Mouse (Mus musculus) neural tube, embryonic 15.5 days (tissue): ENCODE measurements at regions not wholly inside any gene's neighbourhood (a gene's known extent, or its start where the extent isn't known, plus 50 kb on each side); places are given as distances from the start of the nearest gene placed in this dataset.

Experiments
- ATAC-seq: fragments of 200-750 bp; cut with Nextera tagmentation; 2 replicates; pipeline ENCODE4 v1.8.0; 2017; ENCODE audit warnings: mild to moderate bottlenecking, moderate TSS enrichment, moderate library complexity; ENCODE audit not compliant: low FRiP score
- H3K27ac ChIP-seq: fragments of 300-500 bp; sonication (generic); replicated peaks from 2 replicates; pipeline ENCODE4 v1.5.1; 2015; ENCODE audit warnings: mild to moderate bottlenecking, inconsistent platforms
- H3K27me3 ChIP-seq: fragments of 300-500 bp; sonication (generic); replicated peaks from 2 replicates; pipeline ENCODE4 v1.6.1; 2015; ENCODE audit warnings: inconsistent platforms
- H3K36me3 ChIP-seq: fragments of 300-500 bp; sonication (generic); 2 replicates; pipeline ENCODE4 v1.6.1; 2015; ENCODE audit warnings: inconsistent platforms
- H3K4me1 ChIP-seq: fragments of 300-500 bp; sonication (generic); 2 replicates; pipeline ENCODE4 v1.6.1; 2015; ENCODE audit warnings: inconsistent platforms
- H3K4me2 ChIP-seq: fragments of 300-500 bp; sonication (generic); 2 replicates; pipeline ENCODE4 v1.6.1; 2015; ENCODE audit warnings: inconsistent platforms, mild to moderate bottlenecking, moderate library complexity
- H3K4me3 ChIP-seq: fragments of 300-500 bp; sonication (generic); replicated peaks from 2 replicates; pipeline ENCODE4 v1.5.1; 2015; ENCODE audit warnings: mild to moderate bottlenecking, inconsistent platforms
- H3K9ac ChIP-seq: fragments of 300-500 bp; sonication (generic); replicated peaks from 2 replicates; pipeline ENCODE4 v1.6.1; 2015; ENCODE audit warnings: mild to moderate bottlenecking, inconsistent platforms
- H3K9me3 ChIP-seq: fragments of 300-500 bp; sonication (generic); replicated peaks from 2 replicates; pipeline ENCODE4 v1.6.1; 2016; ENCODE audit warnings: inconsistent platforms
- WGBS: fragments of 180-500 bp; shearing (Covaris S2); methylation state at CpG from one replicate; pipeline ENCODE4 v1.1.7; 2015; ENCODE audit warnings: mixed read lengths; 5-methylcytosine and 5-hydroxymethylcytosine counted together

- Histone ChIP-seq H3K36me3 (no peaks in the 10 kb centered on the region), H3K27me3 (no peaks in the 10 kb centered on the region), H3K27ac (no peak overlapping the region), H3K9me3 (no peaks in the 10 kb centered on the region), H3K4me2 (no peak overlapping the region), H3K4me1 (peaks cover 20% of the 10 kb centered on the region), H3K4me3 (no peak overlapping the region), H3K9ac (no peak overlapping the region)
- ATAC-seq: no peak
- WGBS: 91% methylated on average over 1 of the region's 1 CpGs
These were observed 113.5 kb upstream of the Snx19 start for GRCm38 (mm10) chr9:30313360-30313759.

- Histone ChIP-seq H3K36me3 (no peaks in the 10 kb centered on the region), H3K9ac (no peak overlapping the region)
- WGBS: 33% methylated on average over 15 of the region's 15 CpGs
These were observed 112.3 kb upstream of the Snx19 start for GRCm38 (mm10) chr9:30314355-30315171.

GRCm38 (mm10) chr9:30315172-30315644 lies 111.7 kb upstream of the Snx19 start:
- 35% methylated on average over 6 of the region's 6 CpGs for WGBS
- H3K9me3 ChIP-seq: no peaks in the 10 kb centered on the region
- H3K4me2 ChIP-seq: peak overlapping the region; percentile 32
- H3K4me1 ChIP-seq: peaks cover 12% of the 10 kb centered on the region
- no peak overlapping the region for H3K9ac ChIP-seq
- no peaks in the 10 kb centered on the region for H3K36me3 ChIP-seq
- no peaks in the 10 kb centered on the region for H3K27me3 ChIP-seq
- no peak for ATAC-seq
- 0 out of 2 replicates have a peak overlapping the region, but pooled peaks have one; percentile 4 for H3K27ac ChIP-seq
- H3K4me3 ChIP-seq: no peak overlapping the region

More at GRCm38 (mm10) chr9:30314355-30315171, 112.3 kb upstream of the Snx19 start:
- H3K4me1 ChIP-seq: peaks cover 12% of the 10 kb centered on the region
- no peaks in the 10 kb centered on the region for H3K9me3 ChIP-seq
- no peak overlapping the region for H3K4me3 ChIP-seq
- H3K27me3 ChIP-seq: no peaks in the 10 kb centered on the region
- no peak; the same call in 1 of the 2 replicates for ATAC-seq
- 0 out of 2 replicates have a peak overlapping the region, but pooled peaks have one; percentile 4 for H3K27ac ChIP-seq
- H3K4me2 ChIP-seq: peak overlapping the region; percentile 32

- Histone ChIP-seq H3K4me2 (no peak overlapping the region), H3K27me3 (no peaks in the 10 kb centered on the region), H3K36me3 (no peaks in the 10 kb centered on the region), H3K4me3 (no peak overlapping the region), H3K27ac (no peak overlapping the region), H3K9ac (no peak overlapping the region), H3K4me1 (no peaks in the 10 kb centered on the region), H3K9me3 (no peaks in the 10 kb centered on the region)
- 69% methylated on average over 2 of the region's 2 CpGs for WGBS
- ATAC-seq: no peak
These were observed 82.0 kb upstream of the Snx19 start for GRCm38 (mm10) chr9:30344866-30345265.

GRCm38 (mm10) chr9:30353965-30354364 lies 72.9 kb upstream of the Snx19 start:
- no peaks in the 10 kb centered on the region for H3K27me3 ChIP-seq
- no peak overlapping the region for H3K27ac ChIP-seq
- H3K9ac ChIP-seq: no peak overlapping the region
- H3K4me2 ChIP-seq: no peak overlapping the region
- no peaks in the 10 kb centered on the region for H3K9me3 ChIP-seq
- no peaks in the 10 kb centered on the region for H3K4me1 ChIP-seq
- no peak overlapping the region for H3K4me3 ChIP-seq
- ATAC-seq: no peak
- 61% methylated on average over 4 of the region's 4 CpGs for WGBS
- no peaks in the 10 kb centered on the region for H3K36me3 ChIP-seq

- ATAC-seq: no peak
- Histone ChIP-seq H3K36me3 (no peaks in the 10 kb centered on the region), H3K4me2 (no peak overlapping the region), H3K4me1 (no peaks in the 10 kb centered on the region), H3K27ac (no peak overlapping the region), H3K9ac (no peak overlapping the region), H3K4me3 (no peak overlapping the region), H3K9me3 (no peaks in the 10 kb centered on the region), H3K27me3 (no peaks in the 10 kb centered on the region)
- 95% methylated on average over 2 of the region's 2 CpGs for WGBS
These were observed 71.3 kb upstream of the Snx19 start for GRCm38 (mm10) chr9:30355642-30356041.

- H3K27me3 ChIP-seq: no peaks in the 10 kb centered on the region
- no peak overlapping the region for H3K4me3 ChIP-seq
- no peak overlapping the region for H3K27ac ChIP-seq
- no peaks in the 10 kb centered on the region for H3K36me3 ChIP-seq
- no peak overlapping the region for H3K9ac ChIP-seq
- 51% methylated on average over 11 of the region's 11 CpGs for WGBS
- no peak overlapping the region for H3K4me2 ChIP-seq
- H3K4me1 ChIP-seq: peaks cover 7% of the 10 kb centered on the region; the same call in 1 of the 2 replicates
- H3K9me3 ChIP-seq: no peaks in the 10 kb centered on the region
- no peak for ATAC-seq
These were observed 57.1 kb upstream of the Snx19 start for GRCm38 (mm10) chr9:30369554-30370440.

GRCm38 (mm10) chr9:30370789-30371188 lies 56.1 kb upstream of the Snx19 start:
- Histone ChIP-seq H3K4me3 (no peak overlapping the region), H3K36me3 (no peaks in the 10 kb centered on the region), H3K9me3 (no peaks in the 10 kb centered on the region), H3K27me3 (no peaks in the 10 kb centered on the region), H3K9ac (no peak overlapping the region), H3K27ac (no peak overlapping the region), H3K4me1 (peaks cover 7% of the 10 kb centered on the region; the same call in 1 of the 2 replicates), H3K4me2 (no peak overlapping the region)
- 77% methylated on average over 2 of the region's 2 CpGs for WGBS
- ATAC-seq: no peak

- Histone ChIP-seq H3K27me3 (no peaks in the 10 kb centered on the region), H3K4me1 (no peaks in the 10 kb centered on the region), H3K4me3 (no peak overlapping the region), H3K4me2 (no peak overlapping the region), H3K9me3 (no peaks in the 10 kb centered on the region), H3K36me3 (no peaks in the 10 kb centered on the region), H3K27ac (no peak overlapping the region), H3K9ac (no peak overlapping the region)
- ATAC-seq: no peak
- WGBS: 54% methylated on average over 3 of the region's 3 CpGs
These were observed 50.0 kb upstream of the Snx19 start for GRCm38 (mm10) chr9:30376908-30377307.
